Mouse (Mus musculus) layer of hippocampus, postnatal 25 days (tissue): Measurements from ENCODE around the gene Ndufaf7. TPM values are rescaled to one million over a fixed set of nuclear protein-coding genes. Genes with fewer than 3 reads are reported as not detected.

Source experiments
- DNase-seq, 2 experiments: peaks; one replicate each; pipeline ENCODE4 v3.0.0; 2022; ENCODE audit warnings: mixed read lengths in 2 of 2, low spot score in 1 of 2; ENCODE audit errors: extremely low spot score in 1 of 2
- total RNA-seq, 2 experiments: library from RNA; stranded (reverse); gene quantifications; 2 replicates each; pipeline ENCODE4 v1.2.3; 2021

The Ndufaf7 gene
- 10 to 100 TPM; 52.7 to 58.2 TPM for total RNA-seq

DNA sequence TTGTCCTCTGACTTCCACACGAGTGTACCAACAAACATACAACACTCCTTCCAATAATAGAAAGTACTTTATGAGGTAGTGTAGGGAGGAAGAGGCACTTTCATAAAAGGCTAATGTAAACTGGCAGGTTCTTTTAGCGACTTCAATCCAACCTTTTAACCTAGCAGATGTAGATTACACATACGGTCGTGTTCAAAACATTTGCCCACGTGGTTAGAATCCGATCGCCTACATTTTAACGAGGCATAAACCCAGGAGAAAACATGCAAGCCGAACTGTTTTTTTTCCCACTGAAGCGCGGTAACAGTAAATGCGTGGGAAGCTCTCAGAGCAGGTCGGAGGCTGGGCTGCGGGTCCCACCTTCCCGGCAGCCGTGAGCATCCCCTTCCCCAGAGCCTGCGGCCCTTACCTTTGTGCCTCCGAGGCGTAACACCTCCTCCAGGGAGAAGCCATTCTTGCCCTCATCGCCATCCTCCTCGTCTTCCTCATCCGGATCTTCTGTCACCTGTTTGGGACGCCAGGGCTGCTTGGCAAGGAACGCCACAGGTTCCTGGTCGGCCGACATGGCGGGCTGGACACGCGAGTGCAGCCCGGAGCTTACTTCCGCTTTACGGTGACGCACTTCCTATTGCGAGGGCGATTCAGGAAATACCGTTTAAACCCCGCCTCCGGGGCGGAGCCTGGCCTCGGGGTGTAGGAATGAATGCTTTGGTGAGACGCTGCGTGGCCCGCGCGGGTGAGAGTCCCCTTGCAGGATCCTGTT is at the start of gene Ndufaf7, which contains the start of gene Cebpz:
Ndufaf7 (plus strand) TSS at position 671 of the 763 bp plus-strand sequence.
Cebpz (minus strand) TSS at position 601 of the 763 bp plus-strand sequence.
- peak; percentile 87 to 93 for DNase-seq

DNA sequence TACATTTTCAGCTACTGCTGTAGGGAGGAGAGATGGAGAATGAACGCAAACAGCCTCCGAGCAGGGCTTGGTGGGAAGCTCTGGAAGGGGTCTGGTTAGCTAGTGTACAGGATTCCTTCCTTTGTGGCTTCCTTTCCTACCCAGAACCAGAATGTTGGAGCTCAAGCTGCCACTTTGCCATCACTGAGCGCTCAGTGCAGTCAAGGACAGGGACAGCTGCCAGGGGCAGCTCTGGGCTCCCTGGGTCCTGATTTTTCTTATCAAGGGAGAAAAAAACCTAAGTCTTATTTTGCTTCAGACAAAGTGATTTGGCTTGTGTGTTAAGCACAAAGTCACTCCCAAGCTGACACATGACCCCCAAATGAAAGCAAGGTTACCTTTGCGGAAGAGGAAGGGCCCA is 48.4 kb upstream of the Ndufaf7 start:
- DNase-seq, result no peak

DNA sequence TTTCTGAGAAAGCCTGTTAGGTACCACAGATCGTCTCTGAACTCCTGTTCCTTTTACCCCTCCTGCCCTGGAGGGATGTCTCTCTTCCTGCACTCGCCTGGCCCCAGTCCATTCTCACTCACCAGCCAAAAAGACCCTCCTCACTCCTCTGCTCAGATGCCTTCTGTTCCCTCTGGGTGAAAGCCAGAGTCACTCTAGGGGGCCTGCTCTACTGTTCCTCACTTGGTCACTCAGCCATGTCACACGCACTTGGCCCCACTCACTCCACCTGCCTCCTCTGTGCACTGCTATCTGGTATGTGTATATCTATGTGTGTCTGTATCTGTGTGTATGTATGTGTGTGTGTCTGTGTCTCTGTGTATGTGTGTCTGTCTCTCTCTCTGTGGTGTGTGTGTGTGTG is 47.8 kb upstream of the Ndufaf7 start:
- DNase-seq, result no peak

DNA sequence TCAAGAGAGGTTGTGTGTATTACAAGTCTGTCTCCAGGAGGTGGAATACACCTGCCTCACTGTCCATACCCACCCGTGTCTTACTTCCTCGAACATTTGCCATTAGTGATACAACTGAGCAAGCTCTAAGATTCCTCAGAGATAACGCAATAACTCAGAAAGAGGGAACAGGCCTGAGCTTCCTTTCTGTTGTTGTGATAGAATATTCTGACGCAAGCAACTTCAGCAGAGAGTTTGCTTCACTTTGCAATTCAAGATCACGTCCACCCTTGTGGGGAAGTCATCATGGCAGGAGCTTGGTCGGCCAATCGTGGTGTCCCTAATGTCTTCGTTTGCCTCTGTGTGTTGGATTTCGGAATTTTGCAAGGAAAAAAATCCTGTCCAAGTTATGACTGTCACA is 45.9 kb upstream of the Ndufaf7 start:
- no peak for DNase-seq

DNA sequence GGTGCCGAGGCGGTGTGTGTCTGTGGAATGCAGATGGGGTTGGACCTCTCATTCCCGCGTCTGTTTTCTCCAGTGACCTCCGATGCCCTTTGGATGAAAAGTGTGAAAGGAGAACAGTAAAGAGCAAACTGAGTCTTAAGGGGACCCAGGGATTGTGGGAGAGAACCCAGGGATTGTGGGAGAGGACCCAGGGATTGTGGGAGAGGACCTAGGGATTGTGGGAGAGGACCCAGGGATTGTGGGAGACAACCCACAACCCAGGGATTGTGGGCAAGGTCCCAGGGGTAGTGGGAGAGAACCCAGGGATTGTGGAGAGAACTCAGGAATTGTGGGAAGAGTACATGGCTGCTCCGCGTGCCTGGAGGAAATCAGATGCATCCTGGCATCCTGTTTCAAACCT is 41.9 kb upstream of the Ndufaf7 start:
- no peak for DNase-seq

DNA sequence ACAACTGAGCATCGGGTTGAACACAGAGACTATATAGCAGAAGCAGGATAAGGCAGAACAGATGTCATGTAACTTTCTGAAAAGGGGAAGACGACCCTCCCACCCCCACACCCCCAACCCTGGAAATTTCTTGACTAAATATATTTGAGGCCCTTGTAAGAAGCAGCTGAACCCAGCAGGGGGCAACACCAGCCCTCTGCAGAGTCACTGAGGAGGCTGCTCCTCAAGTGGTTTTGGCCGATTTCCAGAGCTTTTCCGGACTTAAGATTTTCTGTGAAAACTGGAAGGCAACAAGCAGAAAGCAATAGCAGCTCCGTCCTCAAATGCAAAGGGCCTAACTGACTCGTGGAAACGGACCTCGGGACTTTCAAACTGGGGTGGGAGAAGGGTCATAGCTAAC is 41.5 kb upstream of the Ndufaf7 start:
- DNase-seq, result no peak

DNA sequence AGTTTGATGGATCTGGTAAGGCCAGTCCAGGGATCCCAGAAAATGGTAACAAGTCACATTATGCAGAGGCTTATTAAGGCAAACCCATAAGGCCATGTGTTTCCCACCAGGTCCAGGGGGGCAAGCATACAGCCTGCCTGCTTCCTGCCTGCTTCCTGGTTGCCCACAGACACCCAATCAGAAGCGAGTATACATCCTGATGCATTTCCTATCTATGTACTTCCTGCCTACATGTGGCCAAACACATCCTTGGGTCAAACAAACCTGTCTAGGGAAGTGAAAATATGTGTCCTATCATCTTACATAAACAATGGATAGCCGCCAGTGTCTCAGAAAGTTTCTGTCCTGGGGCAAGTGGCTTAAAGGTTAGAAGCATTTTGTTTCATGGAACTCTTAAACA is 33.8 kb upstream of the Ndufaf7 start:
- no peak for DNase-seq

DNA sequence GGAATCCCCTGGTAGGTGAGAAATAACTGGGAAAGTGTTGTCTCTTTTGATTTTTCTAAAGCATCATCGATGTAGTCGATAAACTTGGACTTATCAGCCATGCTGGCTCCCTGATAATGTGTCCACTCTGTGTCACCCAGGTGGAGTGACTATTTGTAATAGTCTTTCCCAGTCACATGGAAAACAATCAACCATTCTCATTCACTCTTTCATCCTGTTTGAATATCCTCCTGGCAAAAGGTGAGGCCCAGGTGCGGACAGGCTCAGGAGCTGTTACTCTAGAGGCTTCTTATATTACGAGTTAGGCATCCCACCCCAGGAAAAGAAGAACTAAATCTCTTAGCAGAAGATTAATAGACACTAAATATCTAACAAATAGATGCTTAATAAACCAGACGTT is 30.0 kb upstream of the Ndufaf7 start, which contains the start of gene Sult6b1:
Sult6b1 (minus strand) TSS at position 101 of the 400 bp plus-strand sequence.
- no peak for DNase-seq

DNA sequence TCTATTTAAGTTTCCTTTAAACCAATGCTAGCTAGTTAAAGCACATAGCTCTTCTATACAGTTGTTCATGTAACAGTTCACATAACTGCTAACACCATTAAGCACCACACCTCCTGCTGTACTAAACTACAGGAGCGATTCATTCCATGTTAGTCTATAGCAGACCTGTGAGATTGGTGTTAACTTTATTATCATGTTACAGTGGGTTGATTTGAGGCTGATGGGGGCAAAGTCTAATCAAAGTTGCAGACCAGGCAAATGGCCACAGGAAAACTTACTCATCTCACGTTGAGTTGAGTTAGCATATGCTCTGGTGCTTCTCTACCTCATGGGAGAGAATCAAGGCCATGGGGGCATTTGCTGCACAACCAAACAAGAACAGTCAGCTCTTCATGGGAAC is 27.6 kb upstream of the Ndufaf7 start:
- no peak for DNase-seq

DNA sequence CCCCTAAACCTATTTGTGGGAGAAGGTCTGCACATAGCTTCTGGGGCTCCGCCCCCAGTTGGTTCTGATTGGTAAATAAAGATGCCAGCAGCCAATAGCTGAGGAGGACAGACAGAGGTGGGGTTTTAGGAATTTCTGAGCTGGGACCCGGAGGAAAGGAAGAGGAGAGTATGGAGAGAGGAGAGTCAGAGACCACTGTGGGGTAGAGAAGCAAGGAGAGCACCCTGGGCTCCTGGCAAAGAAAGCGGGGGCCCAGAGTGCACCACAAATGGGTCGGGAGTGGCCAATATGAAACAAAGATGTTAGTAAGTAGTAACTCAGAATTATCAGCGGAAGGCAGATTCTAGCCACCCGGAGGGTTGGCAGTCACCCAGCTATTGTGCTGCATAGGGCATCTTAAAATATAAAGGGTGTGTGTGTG is 24.1 kb upstream of the Ndufaf7 start:
- DNase-seq, result no peak

DNA sequence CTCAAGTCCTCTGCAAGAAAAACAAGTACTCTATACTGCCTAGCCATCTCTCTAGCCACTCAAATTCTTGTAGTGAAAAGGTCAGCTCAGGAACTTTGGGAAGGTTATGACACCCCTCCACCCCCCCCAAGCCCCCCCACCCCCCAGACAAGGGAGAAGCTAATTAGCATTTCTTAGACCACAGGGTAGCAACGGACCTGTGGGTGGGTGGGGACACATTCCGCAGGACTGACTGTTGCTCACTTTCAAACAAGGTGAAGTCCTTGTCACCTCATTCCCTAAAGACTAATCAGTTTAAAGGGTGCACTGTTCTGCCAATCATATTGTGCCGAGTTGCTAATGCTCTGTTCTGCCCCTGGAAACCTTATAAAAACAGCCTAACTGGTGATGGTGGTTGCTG is 23.0 kb upstream of the Ndufaf7 start:
- DNase-seq, result no peak

DNA sequence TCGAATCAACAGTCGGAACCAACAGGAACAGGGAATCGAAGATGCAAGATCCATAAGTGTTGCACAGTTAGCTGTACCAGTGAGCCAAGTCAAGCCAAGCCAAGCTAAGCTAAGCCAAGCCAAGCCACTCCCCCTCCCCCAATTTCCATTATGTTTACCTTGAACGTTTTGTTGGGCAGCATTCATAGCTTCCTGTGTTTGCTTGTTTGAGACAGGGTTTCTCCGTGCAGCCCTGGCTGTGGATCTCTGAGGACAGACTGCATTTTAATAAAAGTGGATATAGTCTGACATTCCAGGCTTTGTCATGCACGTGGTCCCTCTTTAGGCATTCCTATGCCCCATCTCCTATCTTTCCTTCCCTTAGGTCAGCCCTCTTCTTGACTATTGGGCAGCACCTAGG is 21.2 kb upstream of the Ndufaf7 start:
- DNase-seq, result no peak

DNA sequence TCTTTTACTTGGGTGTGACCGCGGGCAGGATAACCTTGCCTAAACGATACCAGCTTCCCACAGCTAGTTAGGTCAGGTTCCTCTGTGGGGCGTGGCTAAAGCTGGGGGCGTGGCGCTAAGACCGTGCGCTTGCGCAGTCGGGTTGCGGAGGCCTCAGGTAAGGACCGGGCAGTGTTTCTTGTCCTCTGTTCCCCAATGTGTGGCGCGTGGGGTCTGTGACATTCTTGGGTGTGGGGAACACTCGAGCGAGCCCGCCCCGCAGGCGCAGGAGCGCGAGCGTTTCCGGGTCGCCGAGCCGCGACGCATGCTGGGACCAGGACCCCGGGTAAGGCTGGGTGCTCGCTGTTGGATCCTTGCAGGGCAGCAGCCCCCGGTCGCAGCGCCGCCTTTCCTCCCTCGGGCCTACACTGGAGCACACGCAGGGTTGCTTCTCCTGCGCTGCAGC is 20.5 kb upstream of the Ndufaf7 start, which contains the start of gene Cebpzos:
Cebpzos (plus strand) TSS at position 132 of the 445 bp plus-strand sequence.
- DNase-seq, result peak; percentile 79

DNA sequence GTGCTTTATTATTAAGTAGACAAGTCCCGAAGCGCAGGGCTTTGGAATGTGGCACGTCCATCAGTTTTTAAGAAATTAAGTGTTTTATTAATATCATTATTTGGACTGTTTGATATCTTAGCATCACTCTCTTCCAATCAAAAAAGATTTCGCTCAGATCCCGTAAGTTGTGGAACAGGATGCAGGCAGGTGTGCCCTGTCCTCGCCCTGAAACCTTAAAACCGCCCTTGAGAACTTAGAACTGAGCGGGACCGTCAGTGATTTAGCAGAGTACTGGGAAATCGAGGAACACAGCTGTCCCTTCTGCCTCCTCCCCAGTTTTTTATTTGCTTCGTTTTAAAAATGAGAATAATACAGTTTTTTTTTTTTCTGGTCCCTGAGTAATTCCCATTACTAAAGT is 20.0 kb upstream of the Ndufaf7 start:
- no peak for DNase-seq

DNA sequence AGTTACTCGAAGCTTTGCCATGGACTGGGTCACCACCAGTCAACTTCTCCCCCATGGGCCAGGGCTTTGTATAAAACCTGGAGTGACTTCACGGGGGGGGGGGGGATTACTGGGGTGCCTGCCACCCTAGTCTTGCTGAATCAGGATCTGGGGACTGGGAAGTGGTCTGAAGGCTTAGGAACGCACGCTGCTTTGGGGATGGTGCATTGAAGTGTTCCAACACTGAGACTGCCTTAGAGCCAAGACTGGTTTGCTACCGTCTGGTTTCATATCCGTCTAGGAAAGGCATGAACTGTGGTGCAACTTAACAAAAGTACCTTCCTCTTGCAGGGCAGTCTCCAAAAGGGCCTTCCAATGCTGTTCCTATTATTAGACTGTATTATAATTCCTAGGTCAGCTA is 19.2 kb upstream of the Ndufaf7 start:
- no peak for DNase-seq

DNA sequence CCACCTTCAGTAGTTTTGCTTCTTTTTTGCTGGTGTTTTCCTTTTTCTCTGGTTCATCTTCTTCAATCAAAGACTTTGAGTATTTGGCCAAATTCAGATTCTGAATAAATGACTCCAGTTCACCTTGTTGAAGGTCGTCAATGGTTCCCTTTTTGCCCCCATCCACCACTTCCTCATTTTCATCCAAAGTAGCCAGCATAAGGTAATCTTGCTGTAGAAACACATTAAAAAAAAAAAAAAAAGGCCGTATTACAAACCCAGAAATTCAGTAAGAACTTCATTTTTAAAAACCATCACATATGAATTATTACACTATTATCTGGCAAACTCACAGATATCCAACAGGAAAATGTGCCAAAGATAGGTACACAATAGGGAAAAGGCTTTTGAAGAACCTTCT is 1.1 kb upstream of the Ndufaf7 start:
- DNase-seq, result no peak

DNA sequence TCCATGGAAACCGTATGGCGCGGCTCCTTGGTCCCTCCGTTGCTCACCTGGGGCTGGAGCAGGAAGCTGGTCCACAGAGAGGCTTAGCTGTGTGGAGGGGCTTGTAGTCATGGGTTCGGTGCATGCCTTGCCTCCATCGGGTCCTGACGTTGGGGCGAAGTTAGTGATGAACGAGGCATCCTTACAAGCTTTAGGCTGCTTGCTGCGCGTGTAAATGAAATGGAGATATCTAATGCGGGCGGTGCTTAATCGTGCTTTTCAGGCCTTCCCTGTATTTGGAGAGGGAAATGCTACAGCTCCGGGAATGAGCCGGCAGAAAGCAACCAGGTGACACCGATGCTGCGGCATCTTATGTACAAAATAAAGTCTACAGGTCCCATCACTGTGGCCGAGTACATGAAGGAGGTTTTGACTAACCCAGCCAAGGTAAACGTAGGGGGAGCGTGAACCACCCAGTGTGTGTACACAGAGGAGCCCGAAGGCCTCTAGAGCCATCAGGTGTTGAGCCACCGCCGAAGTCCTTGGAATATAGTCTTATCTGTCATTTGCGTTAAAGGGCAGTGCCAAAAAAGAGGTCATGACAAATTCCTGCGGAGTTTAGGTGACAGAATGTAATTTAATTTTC is 405 bp downstream of the Ndufaf7 start:
- DNase-seq, result no peak

DNA sequence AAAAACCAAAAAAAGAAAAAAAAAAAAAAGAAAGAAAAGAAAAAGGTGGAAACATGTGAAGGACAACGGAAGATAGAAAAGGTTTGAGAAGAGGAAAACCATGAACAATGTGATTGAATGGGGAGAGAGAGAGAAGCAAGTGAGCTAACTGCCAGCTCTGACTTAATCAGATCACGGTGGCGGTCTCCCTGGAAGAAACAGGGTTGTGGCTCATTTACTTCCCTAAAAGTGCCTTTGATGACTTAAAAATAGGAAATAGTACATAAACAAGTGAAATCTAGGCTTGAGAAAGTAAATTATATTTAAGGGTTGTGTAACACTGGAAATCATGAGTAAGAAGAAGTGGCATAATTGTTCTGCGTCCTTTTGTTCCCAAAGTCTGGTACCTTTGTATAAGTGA is 2.0 kb downstream of the Ndufaf7 start:
- DNase-seq, result no peak

DNA sequence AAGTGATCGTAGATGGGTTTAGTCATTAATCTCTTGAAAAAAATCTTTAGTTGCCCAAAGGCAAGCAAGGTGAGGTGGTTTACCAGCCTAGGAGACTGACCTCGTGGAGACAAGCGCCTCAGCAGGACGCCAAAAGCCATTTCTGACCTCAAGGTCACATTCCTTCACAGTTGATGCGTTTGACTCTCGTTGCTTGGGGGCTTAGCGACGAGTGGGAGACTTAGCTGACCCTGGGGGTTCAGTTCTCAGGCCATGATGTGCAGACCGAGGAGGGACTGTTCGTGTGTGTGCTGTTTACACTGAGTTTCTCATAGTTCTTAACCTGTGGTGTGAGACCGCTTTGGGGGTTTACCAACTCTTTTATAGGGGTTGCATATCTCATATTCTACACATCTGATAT is 5.6 kb downstream of the Ndufaf7 start:
- DNase-seq, result no peak

DNA sequence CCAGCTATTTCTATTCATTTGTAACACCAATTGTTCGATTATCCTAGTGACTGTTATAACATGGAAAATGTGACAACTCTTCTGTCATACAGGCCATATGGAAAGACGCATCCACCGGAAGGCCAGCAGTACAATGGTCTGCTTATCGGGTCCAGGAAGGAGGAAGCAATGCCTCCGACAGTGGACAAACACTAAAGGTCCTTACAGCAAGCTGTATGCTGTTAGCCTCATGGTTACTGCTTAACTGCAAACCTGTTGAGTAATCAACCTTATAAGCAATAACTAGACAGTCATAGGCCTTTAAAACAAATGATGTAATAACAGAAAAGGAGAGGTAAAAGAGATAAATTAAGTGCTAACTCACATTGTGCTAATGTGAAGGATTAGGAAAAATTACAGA is 14.3 kb downstream of the Ndufaf7 start:
- DNase-seq, result no peak

DNA sequence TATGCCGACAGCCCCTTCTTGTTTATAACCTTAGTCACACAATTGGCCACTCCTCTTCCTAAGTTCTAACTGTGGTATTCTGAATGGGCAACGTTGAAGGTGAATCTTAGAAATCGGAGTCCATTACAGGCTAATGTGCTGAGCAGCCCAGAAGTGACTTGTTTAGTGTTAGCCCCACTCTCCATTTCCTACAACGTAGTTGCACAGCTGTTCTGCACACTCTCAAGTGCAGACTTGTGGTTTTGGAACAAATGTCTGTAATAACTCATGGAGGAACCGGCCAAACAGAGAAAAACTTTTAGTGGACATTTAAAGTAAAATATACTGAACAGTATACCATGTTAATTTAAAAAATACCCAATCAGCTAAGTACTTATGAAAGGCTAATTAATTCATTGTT is 15.1 kb downstream of the Ndufaf7 start:
- no peak for DNase-seq

DNA sequence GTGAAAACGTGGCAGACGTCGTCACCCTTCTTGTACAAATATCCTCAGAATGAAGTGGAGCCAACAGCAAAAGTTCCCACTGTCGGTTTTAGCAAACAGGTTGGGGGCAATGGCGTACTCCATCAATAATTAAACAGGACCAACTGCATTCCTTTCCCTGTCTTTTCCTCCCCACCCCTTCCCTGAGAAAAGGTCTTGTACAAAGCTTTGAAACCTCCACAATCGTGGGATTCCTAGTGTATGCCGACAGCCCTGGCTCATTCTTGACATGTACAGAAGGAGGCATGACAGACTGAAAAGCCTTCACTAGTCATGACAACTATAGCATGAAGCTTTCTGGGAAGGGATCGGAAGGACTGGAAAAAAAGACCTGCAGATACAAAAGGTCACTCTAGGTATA is 16.3 kb downstream of the Ndufaf7 start:
- DNase-seq, result no peak
